Mouse (Mus musculus) CH12.LX (cell line): ENCODE measurements around the gene AC129217.1. TPM values are rescaled to one million over a fixed set of nuclear protein-coding genes. Genes with fewer than 3 reads are reported as not detected.

Source experiments
- DNase-seq: peaks from one replicate; pipeline ENCODE4 v3.0.0-alpha.2; 2013; ENCODE audit errors: extremely low read depth
- H3K27ac ChIP-seq: 2 replicates; pipeline ENCODE4 v1.5.1; 2012; ENCODE audit warnings: low read depth, mild to moderate bottlenecking, control low read depth, moderate library complexity; ENCODE audit not compliant: insufficient read depth
- H3K27me3 ChIP-seq: replicated peaks from 2 replicates; pipeline ENCODE3; 2012; ENCODE audit warnings: inconsistent platforms
- H3K36me3 ChIP-seq, 2 experiments: replicated peaks in 1 of 2; 2 replicates each; pipeline versions ENCODE3 to v1.6.1; 2012; ENCODE audit warnings: inconsistent platforms in 1 of 2, low read length in 1 of 2, mild to moderate bottlenecking in 1 of 2, mixed read lengths in 1 of 2, moderate library complexity in 1 of 2; ENCODE audit not compliant: control insufficient read depth in 1 of 2, insufficient read depth in 1 of 2
- H3K4me1 ChIP-seq, 2 experiments: 2 replicates each; pipeline ENCODE4 v1.6.1; 2012; ENCODE audit warnings: inconsistent platforms in 1 of 2, moderate library complexity in 1 of 2; ENCODE audit not compliant: insufficient read depth in 2 of 2, control insufficient read depth in 1 of 2
- H3K4me2 ChIP-seq: 2 replicates; pipeline ENCODE4 v1.6.1; 2012; ENCODE audit warnings: low read depth, mild to moderate bottlenecking, control low read depth; ENCODE audit not compliant: poor library complexity, insufficient read depth, severe bottlenecking
- H3K4me3 ChIP-seq, 3 experiments: fragments of 150-350 bp in 1 of 3; sonication (generic) in 1 of 3; replicated peaks in 1 of 3; 2 replicates each; pipeline versions ENCODE3 to v1.5.1; 2011 to 2012; ENCODE audit warnings: low read depth in 2 of 3, low read length in 2 of 3, mild to moderate bottlenecking in 2 of 3, moderate library complexity in 2 of 3, control low read depth in 1 of 3, improper control_type of control experiment in 1 of 3, inconsistent platforms in 1 of 3, mixed read lengths in 1 of 3; ENCODE audit not compliant: poor library complexity in 1 of 3
- H3K79me2 ChIP-seq: replicated peaks from 2 replicates; pipeline ENCODE4 v1.6.1; 2012; ENCODE audit warnings: mild to moderate bottlenecking, moderate library complexity; ENCODE audit not compliant: control insufficient read depth, poor library complexity, insufficient read depth, severe bottlenecking; ENCODE audit errors: extremely low read depth
- H3K9ac ChIP-seq: 2 replicates; pipeline ENCODE4 v1.6.1; 2012; ENCODE audit warnings: low read depth, mild to moderate bottlenecking, control low read depth, moderate library complexity; ENCODE audit not compliant: insufficient read depth
- H3K9me3 ChIP-seq: replicated peaks from 2 replicates; pipeline ENCODE3; 2012; ENCODE audit warnings: low read length, inconsistent platforms, mixed read lengths
- BHLHE40 ChIP-seq: IDR thresholded peaks from 2 replicates; pipeline ENCODE4 v1.6.1; 2011; ENCODE audit warnings: mild to moderate bottlenecking, low read depth, low read length, improper control_type of control experiment
- CHD1 ChIP-seq: IDR thresholded peaks from 2 replicates; pipeline ENCODE4 v1.6.1; 2012; ENCODE audit warnings: low read depth, low read length, improper control_type of control experiment, inconsistent platforms
- CHD2 ChIP-seq: IDR thresholded peaks from 2 replicates; pipeline ENCODE4 v1.6.1; 2011; ENCODE audit warnings: low read length, improper control_type of control experiment
- ELF1 ChIP-seq: IDR thresholded peaks from 2 replicates; pipeline ENCODE4 v1.6.1; 2014; ENCODE audit warnings: low read depth, mild to moderate bottlenecking, inconsistent platforms, low read length, improper control_type of control experiment
- EP300 ChIP-seq: IDR thresholded peaks from 2 replicates; pipeline ENCODE4 v1.6.1; 2011; ENCODE audit warnings: low read length, improper control_type of control experiment
- HCFC1 ChIP-seq: IDR thresholded peaks from 2 replicates; pipeline ENCODE4 v1.6.1; 2012; ENCODE audit warnings: low read depth, mild to moderate bottlenecking, inconsistent platforms, low read length, improper control_type of control experiment
- JUN ChIP-seq: IDR thresholded peaks from 2 replicates; pipeline ENCODE4 v1.6.1; 2011; ENCODE audit warnings: low read depth, mild to moderate bottlenecking, low read length, improper control_type of control experiment, moderate library complexity; ENCODE audit not compliant: insufficient read depth
- JUND ChIP-seq: conservative IDR thresholded peaks from 2 replicates; pipeline ENCODE4 v1.6.1; 2011; ENCODE audit warnings: low read depth, low read length, improper control_type of control experiment
- KAT2A ChIP-seq: IDR thresholded peaks from 2 replicates; pipeline ENCODE4 v1.6.1; 2012; ENCODE audit warnings: low read length, improper control_type of control experiment, inconsistent platforms; ENCODE audit not compliant: insufficient replicate concordance
- MEF2A ChIP-seq: IDR thresholded peaks from 2 replicates; pipeline ENCODE4 v1.6.1; 2014; ENCODE audit warnings: low read depth, mild to moderate bottlenecking, inconsistent platforms, low read length, improper control_type of control experiment, borderline replicate concordance
- MXI1 ChIP-seq: IDR thresholded peaks from 2 replicates; pipeline ENCODE4 v1.6.1; 2011; ENCODE audit warnings: mild to moderate bottlenecking, low read depth, low read length, improper control_type of control experiment
- MYC ChIP-seq: IDR thresholded peaks from 2 replicates; pipeline ENCODE4 v1.6.1; 2011; ENCODE audit warnings: low read depth, mild to moderate bottlenecking, improper control_type of control experiment, low read length
- NELFE ChIP-seq: IDR thresholded peaks from 2 replicates; pipeline ENCODE4 v1.6.1; 2011; ENCODE audit warnings: low read depth, low read length, improper control_type of control experiment
- POLR2A ChIP-seq: IDR thresholded peaks from 2 replicates; pipeline ENCODE4 v1.6.1; 2011; ENCODE audit warnings: low read depth, mild to moderate bottlenecking, improper control_type of control experiment, low read length
- POLR2AphosphoS2 ChIP-seq: IDR thresholded peaks from 2 replicates; pipeline ENCODE4 v1.6.1; 2011; ENCODE audit warnings: low read depth, low read length, improper control_type of control experiment
- RAD21 ChIP-seq: IDR thresholded peaks from 2 replicates; pipeline ENCODE4 v1.6.1; 2011; ENCODE audit warnings: low read depth, mild to moderate bottlenecking, low read length, improper control_type of control experiment, moderate library complexity
- SIN3A ChIP-seq: IDR thresholded peaks from 2 replicates; pipeline ENCODE4 v1.6.1; 2012; ENCODE audit warnings: low read length, improper control_type of control experiment, inconsistent platforms
- SMC3 ChIP-seq: IDR thresholded peaks from 2 replicates; pipeline ENCODE4 v1.6.1; 2011; ENCODE audit warnings: low read depth, low read length, improper control_type of control experiment
- TBP ChIP-seq: conservative IDR thresholded peaks from 2 replicates; pipeline ENCODE4 v1.6.1; 2011; ENCODE audit warnings: low read depth, low read length, improper control_type of control experiment
- USF1 ChIP-seq: IDR thresholded peaks from 2 replicates; pipeline ENCODE4 v1.6.1; 2014; ENCODE audit warnings: low read depth, mild to moderate bottlenecking, inconsistent platforms, low read length, improper control_type of control experiment
- USF2 ChIP-seq: conservative IDR thresholded peaks from 2 replicates; pipeline ENCODE4 v1.6.1; 2011; ENCODE audit warnings: low read depth, low read length, improper control_type of control experiment
- ZKSCAN1 ChIP-seq: IDR thresholded peaks from 2 replicates; pipeline ENCODE4 v1.6.1; 2012; ENCODE audit warnings: low read depth, inconsistent platforms, low read length, improper control_type of control experiment, borderline replicate concordance
- ZMIZ1 ChIP-seq: IDR thresholded peaks from 2 replicates; pipeline ENCODE4 v1.6.1; 2012; ENCODE audit warnings: low read depth, mild to moderate bottlenecking, inconsistent platforms, low read length, improper control_type of control experiment
- dilution Hi-C: fragments of 300-500 bp; cut with MboI; formaldehyde crosslinking; loops from 2 replicates; pipeline ENCODE4 v1.14.3; 2020; ENCODE audit warnings: low sequenced_read_pairs; ENCODE audit not compliant: extremely low pct_unique_long_range_greater_than_20kb, extremely low pct_ligation_motif_present
- in situ Hi-C: fragments of 300-500 bp; cut with MboI; formaldehyde crosslinking; loops from 3 replicates; pipeline ENCODE4 v1.14.3; 2019; ENCODE audit warnings: low sequenced_read_pairs, low pct_ligation_motif_present, low pct_unique_long_range_greater_than_20kb, mixed read lengths
- polyA plus RNA-seq: library from polyadenylated mRNA; unstranded; fragments of >175 nt; gene quantifications from 2 replicates; pipeline ENCODE4 v1.2.1, GENCODE M21; 2012; ENCODE audit warnings: low read depth; ENCODE audit not compliant: insufficient read length
- total RNA-seq, 2 experiments: library from RNA; depleted of rRNA; stranded (reverse); fragments of 300-350 nt in 1 of 2; fragments of >200 nt in 1 of 2; gene quantifications; 2 replicates each; pipeline ENCODE4 v1.2.3; 2012 to 2014

AC129217.1 gene
- total and polyA plus RNA-seq, 3 experiments: 0.25 to 77.4 (median 5.1) TPM

DNA sequence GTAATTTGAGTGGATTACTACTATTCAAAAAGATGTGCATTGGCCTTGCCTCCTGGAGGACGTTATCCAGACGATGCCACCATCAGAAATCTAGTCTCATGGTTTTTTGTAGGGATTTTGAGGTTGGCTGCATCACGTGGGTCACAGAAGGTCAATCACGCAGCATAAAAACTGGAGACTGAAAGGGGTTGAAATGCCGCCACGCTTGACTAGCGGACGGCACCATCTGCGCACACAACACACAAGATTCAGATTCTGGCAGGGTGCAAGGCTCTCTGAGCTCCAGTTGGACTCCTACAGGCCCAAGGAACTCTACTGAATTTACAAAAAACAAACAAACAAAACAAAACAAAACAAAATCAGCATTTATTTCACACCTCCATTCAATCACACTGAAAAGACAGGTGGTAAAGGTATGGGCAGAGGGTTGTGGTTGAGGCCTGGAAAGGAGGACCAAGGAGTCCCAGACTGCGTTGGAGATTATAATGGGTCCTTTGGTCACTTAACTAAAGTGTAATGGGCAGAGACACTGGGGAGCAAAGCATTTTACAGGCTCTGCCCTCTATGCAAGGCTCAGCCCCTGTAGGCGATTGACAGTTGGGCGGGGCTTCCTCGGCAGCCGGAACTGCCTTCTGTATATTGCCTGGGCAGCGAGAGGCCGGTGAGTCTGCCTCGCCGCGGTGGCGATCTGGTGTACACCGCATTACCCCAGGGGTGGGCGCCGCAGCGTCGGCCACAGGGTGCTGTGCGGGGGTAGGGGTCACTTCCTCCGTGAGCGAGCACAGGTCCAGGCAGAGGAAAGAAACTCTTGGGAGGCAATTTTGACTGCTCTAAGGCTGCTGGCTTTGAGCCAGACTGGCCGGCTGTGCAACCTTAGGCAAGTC, 10.6 kb downstream of the AC129217.1 start:
- peaks cover 20% of the 10 kb centered on the region for H3K79me2 ChIP-seq
- in situ Hi-C loops (loop anchor here (25.0 kb wide), 1 partner anchor 1022 kb away; no protein-coding TSS in a partner anchor), dilution Hi-C loops (no loop called here)
- H3K9ac ChIP-seq: peak overlapping the region; percentile 75
- TF ChIP-seq JUN (no peak), ELF1 (peak; percentile 80), MXI1 (peak; percentile 53; the same call in 1 of the 2 replicates), SIN3A (peak; percentile 94), ZKSCAN1 (no peak), NELFE (peak; percentile 59), MYC (peak; percentile 45; the same call in 1 of the 2 replicates), BHLHE40 (peak; percentile 43), CHD2 (no peak), JUND (no peak), CHD1 (0 out of 2 replicates have a peak, but pooled peaks have one; percentile 61), HCFC1 (peak; percentile 27; the same call in 1 of the 2 replicates), SMC3 (0 out of 2 replicates have a peak, but pooled peaks have one; percentile 2), MEF2A (peak; percentile 24; the same call in 1 of the 2 replicates), ZMIZ1 (0 out of 2 replicates have a peak, but pooled peaks have one; percentile 49), RAD21 (no peak), TBP (peak; percentile 69), KAT2A (0 out of 2 replicates have a peak, but pooled peaks have one; percentile 8), POLR2AphosphoS2 (0 out of 2 replicates have a peak, but pooled peaks have one; percentile 75), POLR2A (peak; percentile 78), EP300 (no peak), USF1 (peak; percentile 55), USF2 (peak; percentile 61)
- H3K4me2 ChIP-seq: peak overlapping the region; percentile 96
- peak overlapping the region; percentile 62 for H3K27ac ChIP-seq
- no peaks in the 10 kb centered on the region for H3K27me3 ChIP-seq
- peak; percentile 55 for DNase-seq
- peaks cover 11 to 45% of the 10 kb centered on the region in 2 experiments for H3K4me1 ChIP-seq
- H3K36me3 ChIP-seq: peaks cover 15 to 51% of the 10 kb centered on the region in 2 experiments
- no peaks in the 10 kb centered on the region for H3K9me3 ChIP-seq
- peak overlapping the region; percentile 54 to 81 (median 65) for H3K4me3 ChIP-seq
